Mouse (Mus musculus) spleen, embryonic (tissue): ENCODE data around the gene Tbc1d9b.

Experiments used
- CTCF ChIA-PET: fragments of 350-600 bp; sonication (Branson Sonifier 250); formaldehyde crosslinking; loops from one replicate; lab custom pipeline; 2022; lab: Charles Lee

Gene Tbc1d9b

DNA sequence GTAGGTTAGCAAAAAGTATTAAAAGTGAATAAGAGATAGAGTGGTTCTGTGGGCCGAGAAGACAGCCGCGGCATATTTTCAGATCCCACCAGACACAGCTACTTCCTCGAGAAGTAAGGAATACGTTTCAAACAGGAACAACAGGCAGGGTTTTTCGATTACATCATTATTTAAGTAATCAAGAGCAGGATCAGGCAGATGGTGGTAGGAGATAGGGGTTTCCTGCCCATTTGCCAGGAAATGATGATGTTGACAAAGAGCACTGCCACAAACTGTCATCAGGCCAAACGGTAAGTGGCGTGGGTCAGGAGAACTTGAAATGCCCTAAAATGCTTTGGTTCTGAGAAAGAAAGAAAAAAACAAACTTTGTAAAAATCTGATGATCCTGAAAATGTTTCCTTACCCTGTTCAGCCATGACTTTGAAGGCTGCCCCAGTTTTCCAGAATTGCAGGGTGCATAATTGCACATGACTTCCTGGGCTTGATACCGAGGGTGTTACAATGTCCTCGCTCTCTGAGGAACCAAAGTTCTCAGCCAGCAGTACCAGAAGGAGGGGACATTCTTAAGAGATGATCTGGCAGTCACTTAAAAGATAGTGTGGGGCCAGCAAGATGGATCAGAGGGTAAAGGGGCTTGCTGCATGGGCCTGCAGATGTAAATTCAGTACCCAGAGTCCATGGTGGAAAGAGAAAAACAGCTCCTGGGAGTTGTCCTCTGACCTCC lies 3.1 kb downstream of the Tbc1d9b start:
- CTCF ChIA-PET = no interaction called here

DNA sequence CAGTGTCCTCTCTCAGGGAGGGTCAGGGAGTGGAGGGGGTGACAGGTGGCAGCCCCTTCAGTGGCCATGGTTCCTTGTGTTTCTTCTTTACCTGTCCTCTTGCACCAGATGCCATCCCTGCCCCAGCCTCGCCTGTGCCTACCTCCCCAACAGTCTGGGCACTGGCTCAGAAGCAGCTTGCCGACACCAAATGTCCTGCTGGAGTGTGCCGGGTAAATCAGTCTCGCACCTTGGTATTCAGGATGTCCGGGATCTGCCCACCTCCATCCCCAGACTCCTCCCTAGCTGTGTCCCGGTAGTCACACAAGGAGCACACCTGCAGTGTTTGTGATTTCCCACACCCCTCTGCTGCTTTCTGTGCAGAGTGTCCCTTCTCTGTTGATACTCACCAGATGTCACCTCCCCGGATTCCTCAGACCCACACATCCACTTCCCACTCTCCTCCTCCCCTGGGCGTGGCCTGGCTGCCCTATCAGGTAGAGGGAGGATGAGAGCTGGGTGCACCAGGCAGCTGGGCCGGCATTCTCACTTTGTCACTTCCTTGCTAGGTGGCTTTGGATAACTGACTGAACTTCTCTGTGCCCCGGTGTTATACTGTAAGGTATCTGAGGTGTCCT lies 7.1 kb downstream of the Tbc1d9b start:
- CTCF ChIA-PET = no interaction called here

DNA sequence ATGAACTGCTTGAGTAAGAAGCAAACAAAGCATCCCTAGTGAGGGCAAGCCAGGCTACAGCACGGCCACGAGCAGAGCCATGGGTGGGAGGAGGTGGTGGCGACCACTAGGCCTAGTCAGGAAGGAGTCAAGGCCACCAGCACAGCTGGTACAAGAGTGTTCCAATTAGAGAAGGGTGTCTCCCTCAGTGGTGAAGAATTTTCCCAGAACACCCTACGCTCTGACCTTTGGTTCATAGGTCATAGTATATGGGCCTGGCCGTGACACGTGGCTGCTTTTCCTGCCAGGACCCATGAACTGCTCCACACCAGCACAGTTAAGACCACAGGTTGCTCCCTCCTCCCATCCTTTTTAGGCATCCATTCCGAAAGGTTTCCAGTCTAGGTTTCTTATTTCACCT lies 8.4 kb downstream of the Tbc1d9b start:
- CTCF ChIA-PET = no interaction called here

- CTCF ChIA-PET = no interaction called here
Observed at GRCm38 (mm10) chr11:50145529-50145928, 14.3 kb downstream of the Tbc1d9b start.

GRCm38 (mm10) chr11:50146121-50146520 lies 14.9 kb downstream of the Tbc1d9b start:
- CTCF ChIA-PET = no interaction called here

- CTCF ChIA-PET = no interaction called here
Observed at GRCm38 (mm10) chr11:50147267-50147957, 16.2 kb downstream of the Tbc1d9b start.

- CTCF ChIA-PET = interaction anchor here (0.5 kb wide), 1 partner anchor 21 kb away, joined by 9 read pairs; no protein-coding TSS in a partner anchor
Observed at GRCm38 (mm10) chr11:50147958-50148476, 16.8 kb downstream of the Tbc1d9b start.

GRCm38 (mm10) chr11:50149200-50149599 lies 18.0 kb downstream of the Tbc1d9b start:
- CTCF ChIA-PET = no interaction called here

DNA sequence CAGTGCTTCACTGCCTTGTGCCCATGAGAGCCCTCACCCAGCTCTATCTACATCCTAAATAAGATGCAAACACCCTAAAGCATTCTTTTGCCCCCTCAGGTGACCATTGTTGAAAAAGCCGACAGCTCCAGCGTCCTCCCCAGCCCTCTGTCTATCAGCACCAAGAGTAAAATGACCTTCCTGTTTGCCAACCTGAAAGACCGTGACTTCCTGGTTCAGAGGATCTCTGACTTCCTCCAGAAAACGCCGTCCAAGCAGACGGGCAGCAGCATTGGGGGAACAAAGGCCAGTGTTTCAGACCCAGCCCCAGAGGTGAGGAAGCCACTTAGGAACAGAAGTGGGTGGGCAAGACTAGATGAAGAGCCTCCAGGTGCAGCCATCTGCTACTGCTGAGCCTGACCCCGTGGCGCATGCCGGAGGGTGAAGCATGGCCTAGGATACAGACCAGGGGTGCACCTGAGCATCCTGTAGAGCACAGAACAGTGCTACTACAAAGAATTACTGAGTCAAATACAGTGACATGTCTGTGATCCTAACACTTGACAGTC lies 18.5 kb downstream of the Tbc1d9b start:
- CTCF ChIA-PET = no interaction called here

DNA sequence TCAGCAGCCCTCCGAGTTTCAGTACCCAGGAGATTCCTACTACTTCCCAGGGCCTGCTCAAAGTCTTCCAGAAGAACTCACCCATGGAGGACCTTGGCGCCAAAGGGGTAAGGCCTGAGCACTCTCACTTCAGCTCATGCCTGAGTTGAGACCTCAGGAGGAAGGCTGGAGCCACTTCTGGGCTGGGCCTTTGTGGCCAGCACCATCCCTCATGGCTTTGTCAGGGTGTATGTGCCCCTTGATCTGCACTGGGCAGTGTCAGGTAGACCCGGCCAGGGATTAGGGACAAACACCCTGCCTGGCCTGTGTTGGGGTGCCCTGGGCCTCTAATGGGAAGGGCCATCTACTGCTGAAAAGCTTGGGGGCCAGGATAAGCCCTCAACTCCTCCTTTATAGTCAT lies 20.2 kb downstream of the Tbc1d9b start:
- CTCF ChIA-PET = no interaction called here

DNA sequence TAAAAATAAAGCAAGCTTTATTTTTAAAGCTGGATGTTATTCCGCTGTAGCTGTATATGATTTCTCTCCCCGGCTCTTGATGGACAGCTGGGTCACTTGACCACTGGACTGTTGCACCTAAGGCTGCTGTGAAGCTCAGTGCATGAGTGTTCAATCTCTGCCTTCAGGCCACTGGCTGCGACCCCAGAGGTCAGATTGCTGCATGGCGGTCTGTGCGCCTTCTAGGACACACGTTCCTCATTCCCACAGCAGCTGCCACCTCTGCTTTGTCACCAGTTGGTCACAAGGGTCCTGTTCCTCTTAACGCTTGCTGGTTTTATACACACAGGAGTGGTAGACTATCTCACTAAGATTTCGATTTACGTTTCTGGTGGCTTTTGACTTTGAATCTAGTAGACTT lies 23.0 kb downstream of the Tbc1d9b start:
- CTCF ChIA-PET = no interaction called here

- CTCF ChIA-PET = no interaction called here
Observed at GRCm38 (mm10) chr11:50154777-50155520, 23.8 kb downstream of the Tbc1d9b start.

GRCm38 (mm10) chr11:50155785-50156184 lies 24.6 kb downstream of the Tbc1d9b start:
- CTCF ChIA-PET = no interaction called here

DNA sequence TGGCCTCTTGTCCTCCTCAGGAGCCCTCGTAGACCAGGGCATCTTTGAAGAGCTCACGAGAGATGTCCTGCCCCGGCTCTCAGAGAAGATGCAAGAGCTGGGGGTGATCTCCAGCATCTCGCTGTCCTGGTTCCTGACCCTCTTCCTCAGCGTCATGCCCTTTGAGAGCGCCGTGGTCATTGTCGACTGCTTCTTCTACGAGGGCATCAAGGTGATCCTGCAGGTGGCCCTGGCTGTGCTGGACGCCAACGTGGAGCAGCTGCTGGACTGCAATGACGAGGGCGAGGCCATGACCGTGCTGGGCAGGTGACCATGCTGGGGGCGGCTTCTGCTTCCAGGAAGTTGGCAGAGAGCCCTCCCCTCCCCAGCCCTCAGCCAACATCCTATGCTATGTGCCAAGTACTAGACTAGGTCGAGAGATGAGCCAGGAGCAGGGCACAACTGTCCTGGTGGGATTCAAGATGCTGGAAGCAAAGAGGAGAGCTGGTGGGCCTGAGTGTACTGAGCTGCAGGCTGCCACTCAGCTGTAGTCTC lies 25.6 kb downstream of the Tbc1d9b start:
- CTCF ChIA-PET = no interaction called here

- CTCF ChIA-PET = no interaction called here
Observed at GRCm38 (mm10) chr11:50158346-50158745, 27.1 kb downstream of the Tbc1d9b start.

DNA sequence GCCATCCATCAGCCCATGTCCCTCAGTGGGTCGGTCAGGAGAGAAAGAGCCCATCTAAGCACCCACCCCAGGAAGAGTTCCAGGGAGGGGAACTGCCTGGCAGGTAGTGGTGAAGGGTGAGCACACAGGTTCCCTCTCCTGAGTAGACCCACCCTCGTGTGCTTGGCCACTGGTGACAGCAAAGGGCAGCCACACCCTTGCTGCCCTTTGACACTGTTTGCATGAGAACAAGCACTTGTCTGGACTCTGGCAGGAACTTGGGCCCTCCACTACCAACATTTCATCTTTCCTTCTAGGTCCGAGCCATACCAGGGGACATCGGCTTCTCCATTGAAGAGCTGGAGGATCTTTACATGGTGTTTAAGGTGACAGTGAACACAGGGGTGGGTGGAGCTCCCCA lies 28.2 kb downstream of the Tbc1d9b start:
- CTCF ChIA-PET = no interaction called here

GRCm38 (mm10) chr11:50161578-50162304 lies 30.5 kb downstream of the Tbc1d9b start:
- CTCF ChIA-PET = interaction anchor here (0.5 to 1.9 kb wide), 2 partner anchors 69 to 82 kb away, joined by 3 to 8 read pairs; no protein-coding TSS in a partner anchor

DNA sequence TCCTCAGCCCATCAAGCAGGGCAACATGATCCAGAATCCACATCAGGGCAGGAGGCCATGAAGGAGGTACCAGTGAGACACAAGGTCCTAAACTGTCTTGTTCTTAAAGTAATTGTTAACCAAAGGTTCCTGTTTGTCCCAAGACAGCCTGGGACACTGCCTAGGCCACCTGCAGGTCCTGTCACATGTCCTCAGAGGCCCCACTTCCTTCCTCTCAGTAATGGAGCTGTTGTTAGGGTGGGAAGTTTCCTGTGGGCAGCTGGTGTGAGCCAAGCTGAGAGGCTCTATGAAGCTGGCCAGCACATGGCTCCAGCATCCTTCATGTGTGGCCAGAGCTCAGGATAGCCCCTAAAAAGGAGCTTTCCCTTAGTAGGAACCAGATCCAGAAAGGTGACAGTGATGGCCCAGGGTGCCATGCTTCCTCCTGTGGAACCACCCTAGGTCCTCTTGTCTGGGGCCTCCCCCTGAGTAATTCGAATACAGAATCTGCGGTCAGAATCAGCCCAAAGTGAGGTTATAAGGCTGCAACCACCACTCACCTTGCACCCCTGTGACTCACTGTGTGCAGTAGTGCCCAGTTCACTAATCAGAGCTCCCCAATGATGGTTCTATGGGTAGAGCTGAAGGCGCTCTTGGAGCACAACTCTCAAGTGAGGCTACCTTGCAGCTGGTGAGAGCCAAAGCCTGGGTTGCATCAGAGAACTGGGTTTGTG lies 31.3 kb downstream of the Tbc1d9b start:
- CTCF ChIA-PET = interaction anchor here (1.9 kb wide), 1 partner anchor 69 kb away, joined by 8 read pairs; no protein-coding TSS in a partner anchor

DNA sequence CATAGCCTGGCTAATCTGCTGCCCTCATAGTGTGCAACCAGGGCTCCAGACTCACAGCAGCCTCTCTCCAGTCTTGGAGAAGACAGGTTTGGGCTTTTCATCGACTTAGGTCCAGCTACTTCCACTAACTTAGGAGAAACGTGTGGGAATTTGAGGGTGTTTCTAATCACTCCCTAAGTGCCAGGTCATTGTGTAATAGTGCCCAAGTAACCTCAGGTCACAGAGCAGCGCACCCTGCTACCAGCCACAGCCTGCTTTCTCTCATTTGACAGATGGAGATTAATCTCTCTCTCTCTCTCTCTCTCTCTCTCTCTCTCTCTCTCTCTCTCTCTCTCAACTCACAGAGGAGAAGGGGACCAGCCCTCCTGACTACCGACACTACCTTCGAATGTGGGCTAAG lies 37.2 kb downstream of the Tbc1d9b start:
- CTCF ChIA-PET = interaction anchor here (0.7 kb wide), 1 partner anchor 20 kb away, joined by 9 read pairs; no protein-coding TSS in a partner anchor
